Mouse (Mus musculus) small intestine, adult 2 months (tissue): ENCODE data around the gene Carhsp1. TPM values are rescaled to one million over a fixed set of nuclear protein-coding genes. Genes with fewer than 3 reads are reported as not detected.
A peak's percentile ranks its signal among the peaks of the same experiment; 100 is the strongest.

Experiments
- H3K27ac ChIP-seq: fragments of 200-500 bp; 2 replicates; pipeline ENCODE4 v1.5.1; 2012; ENCODE audit warnings: low read depth, low read length, control low read depth, inconsistent platforms; ENCODE audit not compliant: insufficient read depth
- H3K27me3 ChIP-seq: fragments of 200-500 bp; 2 replicates; pipeline ENCODE4 v1.6.1; 2012; ENCODE audit warnings: mild to moderate bottlenecking, moderate library complexity, low read length, inconsistent platforms; ENCODE audit not compliant: control insufficient read depth, insufficient read depth
- H3K36me3 ChIP-seq: fragments of 200-500 bp; 2 replicates; pipeline ENCODE4 v1.6.1; 2012; ENCODE audit warnings: mild to moderate bottlenecking, low read length, control low read depth, inconsistent platforms; ENCODE audit not compliant: control insufficient read depth, insufficient read depth
- H3K4me1 ChIP-seq: fragments of 200-500 bp; 2 replicates; pipeline ENCODE4 v1.6.1; 2012; ENCODE audit warnings: low read length, inconsistent platforms, mixed read lengths; ENCODE audit not compliant: control insufficient read depth, insufficient read depth, insufficient read length
- H3K4me3 ChIP-seq: fragments of 200-500 bp; 2 replicates; pipeline ENCODE4 v1.5.1; 2012; ENCODE audit warnings: low read depth, mild to moderate bottlenecking, control low read depth, inconsistent platforms, low read length, moderate library complexity
- CTCF ChIP-seq: fragments of 200-500 bp; IDR thresholded peaks from 2 replicates; pipeline ENCODE4 v1.5.1; 2012; ENCODE audit warnings: low read depth, mild to moderate bottlenecking, control low read depth, inconsistent platforms, low read length, moderate library complexity, mixed read lengths; ENCODE audit not compliant: insufficient replicate concordance, insufficient read length; ENCODE audit errors: extremely low read depth
- POLR2A ChIP-seq: fragments of 200-500 bp; IDR thresholded peaks from 2 replicates; pipeline ENCODE4 v1.6.1; 2012; ENCODE audit warnings: low read depth, mild to moderate bottlenecking, control low read depth, inconsistent platforms, low read length, moderate library complexity
- WGBS: fragments of 180-500 bp; shearing (Covaris S2); methylation state at CpG from one replicate; pipeline ENCODE4 v1.1.7; 2018; 5-methylcytosine and 5-hydroxymethylcytosine counted together
- polyA plus RNA-seq: library from polyadenylated mRNA; depleted of rRNA; stranded (reverse); fragments of >200 nt; gene quantifications from 2 replicates; pipeline ENCODE4 v1.2.3, GENCODE M21; 2012

Gene Carhsp1
- polyA plus RNA-seq, 1 experiment = 61.6 TPM

- H3K27me3 ChIP-seq = no peaks in the 10 kb centered on the region
- H3K4me3 ChIP-seq = no peak overlapping the region
- H3K27ac ChIP-seq = no peak overlapping the region
- TF ChIP-seq POLR2A (no peak), CTCF (no peak)
- no peaks in the 10 kb centered on the region for H3K36me3 ChIP-seq
- peaks cover 13% of the 10 kb centered on the region; the same call in 1 of the 2 replicates for H3K4me1 ChIP-seq
- WGBS = 82% methylated on average over 2 of the region's 2 CpGs
Measured at GRCm38 (mm10) chr16:8676228-8676627, 4.3 kb upstream of the Carhsp1 start.

GRCm38 (mm10) chr16:8675559-8675958 is 3.6 kb upstream of the Carhsp1 start:
- no peaks in the 10 kb centered on the region for H3K27me3 ChIP-seq
- peaks cover 14% of the 10 kb centered on the region; the same call in 1 of the 2 replicates for H3K4me1 ChIP-seq
- 35% methylated on average over 8 of the region's 8 CpGs for WGBS
- no peak overlapping the region for H3K4me3 ChIP-seq
- no peak overlapping the region for H3K27ac ChIP-seq
- no peak for TF ChIP-seq CTCF
- H3K36me3 ChIP-seq = no peaks in the 10 kb centered on the region

GRCm38 (mm10) chr16:8674165-8674564 is 2.2 kb upstream of the Carhsp1 start:
- no peak overlapping the region for H3K4me3 ChIP-seq
- H3K27ac ChIP-seq = no peak overlapping the region
- no peaks in the 10 kb centered on the region for H3K36me3 ChIP-seq
- peaks cover 18% of the 10 kb centered on the region for H3K4me1 ChIP-seq
- WGBS = 13% methylated on average over 8 of the region's 8 CpGs
- TF ChIP-seq POLR2A (no peak), CTCF (peak; percentile 78; the same call in 1 of the 2 replicates)
- H3K27me3 ChIP-seq = no peaks in the 10 kb centered on the region

DNA sequence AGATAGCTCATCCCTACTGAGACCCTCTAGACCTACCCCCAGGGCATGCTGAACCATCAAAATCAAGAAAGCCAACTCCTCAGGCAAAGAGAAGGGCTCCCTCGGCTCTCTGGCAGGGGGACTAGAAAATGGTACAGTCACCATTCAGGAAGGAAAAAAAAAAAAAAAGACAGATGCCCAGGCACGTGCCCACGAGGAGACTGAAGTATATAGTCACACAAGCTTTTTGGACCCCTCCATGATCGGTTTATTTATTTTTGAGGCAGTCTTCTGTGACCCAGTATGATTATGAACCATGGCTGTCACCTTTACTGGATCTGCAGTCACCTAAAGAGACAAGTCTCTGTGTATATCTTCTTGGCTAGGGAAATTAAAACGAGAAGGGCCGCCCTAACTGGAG is 1.4 kb upstream of the Carhsp1 start:
- Histone ChIP-seq H3K4me3 (no peak overlapping the region), H3K4me1 (peaks cover 12% of the 10 kb centered on the region), H3K36me3 (no peaks in the 10 kb centered on the region), H3K27me3 (no peaks in the 10 kb centered on the region), H3K27ac (no peak overlapping the region)
- WGBS = 52% methylated on average over 6 of the region's 6 CpGs
- TF ChIP-seq CTCF (no peak), POLR2A (no peak)

GRCm38 (mm10) chr16:8672811-8673210 is 856 bp upstream of the Carhsp1 start:
- no peak overlapping the region for H3K27ac ChIP-seq
- H3K27me3 ChIP-seq = no peaks in the 10 kb centered on the region
- no peak for TF ChIP-seq CTCF
- no peak for TF ChIP-seq POLR2A
- H3K4me1 ChIP-seq = peaks cover 10% of the 10 kb centered on the region
- H3K4me3 ChIP-seq = no peak overlapping the region
- H3K36me3 ChIP-seq = no peaks in the 10 kb centered on the region

DNA sequence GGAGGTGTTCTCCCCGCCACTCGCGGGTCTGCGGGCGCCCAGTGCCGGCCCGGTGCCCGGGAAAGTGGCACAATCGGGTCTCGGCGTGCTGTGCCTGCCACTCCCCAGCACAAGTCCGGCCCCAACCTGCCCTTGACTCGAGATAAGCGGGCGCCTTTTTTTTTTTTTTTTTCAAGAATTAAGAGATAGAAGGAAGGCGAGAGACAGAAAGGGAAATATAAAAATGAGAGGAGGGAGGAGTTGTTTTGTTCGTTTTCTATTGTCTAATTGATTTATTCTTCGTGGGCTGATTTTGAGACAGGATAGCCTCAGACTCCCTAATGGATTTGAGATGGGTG is 364 bp upstream of the Carhsp1 start:
- no peaks in the 10 kb centered on the region for H3K36me3 ChIP-seq
- WGBS = under 1% methylated on average over 18 of the region's 18 CpGs
- peak overlapping the region; percentile 81 for H3K4me3 ChIP-seq
- 0 out of 2 replicates have a peak overlapping the region, but pooled peaks have one; percentile 2 for H3K27ac ChIP-seq
- no peak for TF ChIP-seq POLR2A
- TF ChIP-seq CTCF = no peak
- no peaks in the 10 kb centered on the region for H3K27me3 ChIP-seq
- peaks cover 14% of the 10 kb centered on the region for H3K4me1 ChIP-seq

DNA sequence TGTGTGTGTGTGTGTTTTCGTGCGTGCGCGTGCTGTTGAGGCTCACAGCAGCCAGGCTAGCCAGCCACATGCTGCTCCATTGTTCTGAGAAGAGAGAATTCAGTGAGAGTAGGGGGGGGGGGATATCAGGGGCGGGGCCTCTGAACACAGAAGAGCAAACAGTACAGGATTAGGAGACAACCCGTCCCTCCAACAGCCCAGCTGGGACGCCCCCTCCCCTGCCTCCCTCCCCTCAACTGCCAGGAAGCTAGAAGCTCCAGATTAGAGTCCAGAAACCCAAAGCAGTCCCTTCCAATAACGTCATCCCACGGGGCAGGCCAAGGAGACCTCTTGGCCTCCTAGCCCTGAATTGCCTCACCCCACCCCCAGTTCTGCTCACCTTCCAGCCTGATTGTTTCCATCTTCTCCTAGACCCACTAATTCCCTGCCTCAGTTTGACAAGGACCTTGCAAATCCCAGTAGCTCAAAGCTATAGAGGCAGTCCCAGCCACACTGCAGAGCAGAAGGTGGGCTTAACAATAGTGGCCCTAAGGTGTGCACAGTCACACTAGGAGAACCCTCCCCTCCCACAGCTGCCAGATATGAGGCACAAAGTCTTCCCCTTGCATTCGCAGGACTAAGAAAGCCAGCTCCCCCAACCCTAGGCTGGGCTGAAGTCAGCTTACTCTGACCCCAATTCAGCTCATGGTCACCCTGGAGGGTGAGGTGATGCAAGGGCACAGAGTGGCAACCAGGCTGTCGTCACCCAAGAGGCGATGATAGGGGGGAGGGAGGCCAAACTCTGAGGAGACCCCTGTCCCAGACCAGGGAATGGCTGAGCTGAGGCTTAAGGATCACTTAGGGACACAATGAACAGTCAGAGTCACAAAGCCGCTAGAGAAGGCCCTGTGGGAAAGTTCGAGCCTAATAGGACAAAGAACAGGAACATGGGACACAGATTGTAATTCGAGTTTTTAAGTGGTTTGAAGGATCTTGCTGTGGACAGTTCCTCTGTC is 1.6 kb downstream of the Carhsp1 start:
- Histone ChIP-seq H3K4me3 (peak overlapping the region; percentile 24), H3K27me3 (no peaks in the 10 kb centered on the region), H3K36me3 (no peaks in the 10 kb centered on the region), H3K4me1 (peaks cover 24% of the 10 kb centered on the region), H3K27ac (no peak overlapping the region)
- TF ChIP-seq CTCF = no peak
- TF ChIP-seq POLR2A = no peak
- WGBS = 19% methylated on average over 15 of the region's 15 CpGs
